Mouse (Mus musculus) lung, postnatal 0 days (tissue): ENCODE measurements around the gene Osbpl10.

Experiments used
- CTCF ChIP-seq: IDR thresholded peaks from 2 replicates; pipeline ENCODE4 v1.5.1; 2016; ENCODE audit warnings: antibody characterized with exemption, mild to moderate bottlenecking
- EP300 ChIP-seq: IDR thresholded peaks from 2 replicates; pipeline ENCODE4 v1.6.1; 2016; ENCODE audit warnings: antibody characterized with exemption, mild to moderate bottlenecking, control low read depth

DNA sequence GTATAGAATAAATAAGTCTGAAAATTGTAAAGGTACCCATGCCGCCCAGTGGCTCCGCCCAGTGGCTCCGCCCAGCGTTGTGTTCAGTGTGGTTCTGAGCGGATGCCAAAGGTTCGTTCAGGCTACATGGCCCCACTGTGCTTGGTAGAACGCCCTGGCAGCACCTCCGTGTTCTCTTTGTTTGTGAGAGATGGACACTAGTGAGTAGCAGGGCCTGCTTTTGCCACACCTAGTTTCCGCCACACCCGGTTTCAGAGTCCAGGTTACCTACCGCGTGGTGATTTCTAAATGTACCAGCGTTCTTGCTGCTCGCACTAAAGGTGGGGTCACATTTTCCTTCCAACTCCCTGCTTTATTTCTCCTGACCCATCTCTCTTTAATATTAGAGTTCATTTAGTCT lies 75.4 kb downstream of the Osbpl10 start:
- TF ChIP-seq CTCF (no peak), EP300 (no peak)
